Mouse (Mus musculus): ENCODE data around the gene Col1a2.

The Col1a2 gene

DNA sequence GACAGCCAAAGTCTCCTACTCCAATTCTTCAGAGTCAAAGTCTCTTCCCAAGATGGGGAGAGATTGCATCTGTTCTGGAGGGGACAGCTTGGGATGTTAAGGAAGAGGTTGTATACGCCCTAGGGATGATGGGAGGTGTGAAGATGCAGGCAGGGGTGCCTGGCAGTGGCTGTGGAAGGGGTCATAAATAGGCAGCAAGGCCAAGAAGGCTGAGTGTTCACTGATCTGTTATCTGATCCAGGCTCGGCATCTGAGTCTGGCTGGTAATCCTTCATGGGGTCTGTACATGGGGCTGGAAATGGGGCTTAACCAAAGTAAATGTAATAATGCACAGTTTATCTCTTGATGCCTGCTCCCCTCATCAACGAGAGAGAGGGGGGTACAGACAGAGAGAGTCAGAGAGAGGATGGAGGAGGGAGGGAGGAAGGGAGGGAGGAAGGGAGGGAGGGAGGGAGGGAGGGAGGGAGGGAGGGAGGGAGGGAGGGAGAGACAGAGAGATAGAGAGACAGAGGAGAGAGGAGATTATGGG is at the start of gene Col1a2:
Gene Col1a2, plus strand, starts transcription at position 212 of the 529 bp plus-strand sequence.
- no peak for DNase-seq (ENCODE audit: low read depth, low spot score)

DNA sequence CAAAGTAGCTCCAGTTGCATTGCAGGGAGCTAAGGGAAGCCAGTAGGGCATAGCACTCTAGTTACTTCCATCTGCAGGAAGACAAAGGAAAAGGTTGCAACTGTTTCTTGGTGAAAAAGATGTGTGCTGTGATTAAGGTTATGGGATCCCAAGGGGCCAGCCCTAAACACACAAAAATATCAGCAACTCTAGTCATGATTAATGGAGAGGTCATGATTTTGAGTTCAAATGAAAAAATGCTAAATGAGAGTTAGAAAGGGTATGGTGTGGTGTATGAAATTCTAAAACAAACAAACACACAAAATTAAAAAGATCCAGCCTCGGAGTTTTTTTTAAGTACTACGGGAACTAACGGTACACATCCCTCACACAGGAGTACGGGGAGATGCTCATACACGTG is 49.1 kb upstream of the Col1a2 start:
- DNase-seq (ENCODE audit: low read depth, low spot score): no peak

DNA sequence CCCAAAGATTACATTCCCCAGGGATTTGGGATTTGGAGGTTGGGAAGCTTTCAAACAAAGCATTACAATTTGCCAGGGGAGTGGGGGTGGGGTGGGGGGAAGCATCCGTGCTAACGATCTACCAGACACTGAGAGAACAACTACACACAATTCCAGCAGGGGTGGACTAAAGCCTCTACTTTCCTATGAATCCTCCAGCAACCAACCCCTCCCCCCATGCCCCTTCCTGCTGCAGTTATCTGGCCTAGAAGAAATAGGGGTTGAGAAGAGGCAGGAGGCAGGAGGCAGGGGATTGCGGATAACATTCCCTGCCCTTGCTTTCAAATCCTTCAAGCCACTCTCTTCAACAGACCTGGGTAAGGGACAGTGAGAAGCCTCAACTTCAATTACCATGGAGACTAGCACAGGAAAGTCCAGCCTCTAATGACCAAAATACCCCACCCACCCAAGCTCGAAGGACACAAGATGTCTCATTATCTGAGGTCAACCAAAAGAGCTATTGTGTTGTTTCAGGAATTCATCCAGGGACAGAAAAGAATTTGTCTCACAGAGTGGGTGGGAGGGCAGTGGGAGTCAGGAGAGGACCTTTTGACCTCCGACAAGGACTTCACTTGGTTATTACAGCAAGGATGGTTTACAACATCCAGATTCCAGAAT is 48.5 kb upstream of the Col1a2 start:
- no peak for DNase-seq (ENCODE audit: low read depth, low spot score)

DNA sequence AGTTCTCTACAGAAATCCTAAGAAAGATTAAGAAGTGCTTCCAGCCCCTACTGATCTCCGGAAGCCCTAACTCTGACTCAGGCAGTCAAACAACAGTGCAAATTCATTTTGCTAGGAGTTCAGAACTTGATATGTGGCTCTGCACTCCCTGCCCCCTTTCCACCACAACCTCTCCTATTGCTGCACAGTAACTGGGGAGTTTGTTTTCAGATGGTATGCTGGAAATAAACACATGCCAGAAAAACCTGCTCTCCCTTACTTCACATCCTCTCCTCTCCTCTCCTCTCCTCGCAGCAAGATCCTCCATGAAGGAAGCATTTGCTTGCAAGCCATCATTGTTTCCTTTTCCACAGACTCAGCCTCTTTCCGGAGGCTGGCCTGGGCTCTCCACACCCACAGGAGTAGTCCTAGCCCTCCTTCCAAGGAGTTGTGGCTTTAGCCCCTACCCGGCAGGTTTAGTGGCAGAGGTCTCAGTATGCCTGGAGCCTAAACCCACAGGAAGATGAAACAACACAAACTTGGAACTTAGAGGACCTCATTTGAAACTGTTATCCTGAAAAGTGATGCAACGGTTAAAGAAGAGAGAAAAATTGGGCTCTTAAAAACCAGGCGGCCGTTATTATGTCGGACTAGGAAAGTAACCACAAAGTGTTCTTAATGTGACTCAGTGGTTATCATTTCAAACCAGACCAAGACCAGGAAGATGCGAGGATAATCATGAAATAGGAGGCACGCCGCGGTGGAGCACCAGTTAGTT is 47.7 kb upstream of the Col1a2 start:
- DNase-seq (ENCODE audit: low read depth, low spot score): peak; percentile 41

DNA sequence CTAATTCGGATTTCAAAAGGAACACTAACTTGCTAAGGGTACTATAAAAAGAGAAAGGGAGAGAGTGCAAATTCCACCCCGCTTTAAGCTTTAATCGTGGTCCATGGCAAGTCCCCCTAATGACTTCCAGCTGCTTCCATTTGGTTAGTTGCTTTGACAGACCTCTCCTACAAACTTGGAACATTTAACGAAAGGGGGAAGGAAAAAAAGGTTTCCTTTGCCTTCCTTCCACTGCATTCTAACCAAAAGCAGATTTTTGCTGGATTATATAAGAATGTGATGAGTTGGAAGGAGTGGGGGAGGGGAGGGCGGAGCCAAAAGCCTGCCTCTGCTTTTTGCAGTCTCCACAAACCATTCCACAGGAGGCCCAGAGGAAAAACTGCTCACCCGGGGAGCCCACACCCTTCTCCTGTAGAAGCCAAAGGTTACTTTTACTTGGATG is 47.0 kb upstream of the Col1a2 start:
- peak; percentile 85 for DNase-seq (ENCODE audit: low read depth, low spot score)

DNA sequence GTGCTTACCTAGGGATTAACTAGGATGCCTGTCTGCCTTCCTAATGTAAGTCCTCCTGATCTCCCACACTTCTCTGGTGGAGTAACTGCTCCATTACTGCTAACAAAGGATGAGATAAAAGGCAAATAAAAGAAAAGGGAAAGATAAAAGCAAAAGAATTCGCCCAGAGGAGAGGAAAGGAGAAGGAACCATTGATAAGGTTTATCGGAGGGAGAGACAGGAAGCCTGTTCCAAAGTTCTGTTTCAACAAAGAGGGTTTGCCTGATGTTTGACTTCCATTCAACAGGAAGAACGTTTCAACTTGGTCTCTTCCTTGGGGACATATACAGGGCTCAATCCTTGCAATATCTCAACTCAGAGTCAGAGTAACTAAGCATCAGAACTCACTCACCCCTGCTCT is 39.3 kb upstream of the Col1a2 start:
- DNase-seq (ENCODE audit: low read depth, low spot score): no peak

DNA sequence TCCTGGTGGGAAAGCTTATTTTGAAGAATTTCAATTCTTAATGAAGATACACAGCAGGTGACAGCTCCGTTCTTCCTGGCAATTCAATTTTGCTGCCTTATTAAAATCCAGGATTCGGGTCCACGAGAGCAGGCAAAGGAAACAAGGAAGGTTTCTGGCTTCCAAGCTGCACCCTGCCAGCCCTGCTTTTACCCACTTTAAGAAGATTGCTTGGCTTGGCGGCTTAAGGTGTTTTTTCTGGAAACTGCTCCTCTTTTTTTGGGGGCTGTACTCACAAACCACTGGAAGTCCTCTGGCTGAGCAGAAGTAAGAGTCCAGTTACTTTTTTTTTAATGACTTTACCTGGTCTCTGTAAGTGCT is 21.1 kb upstream of the Col1a2 start:
- DNase-seq (ENCODE audit: low read depth, low spot score): no peak

DNA sequence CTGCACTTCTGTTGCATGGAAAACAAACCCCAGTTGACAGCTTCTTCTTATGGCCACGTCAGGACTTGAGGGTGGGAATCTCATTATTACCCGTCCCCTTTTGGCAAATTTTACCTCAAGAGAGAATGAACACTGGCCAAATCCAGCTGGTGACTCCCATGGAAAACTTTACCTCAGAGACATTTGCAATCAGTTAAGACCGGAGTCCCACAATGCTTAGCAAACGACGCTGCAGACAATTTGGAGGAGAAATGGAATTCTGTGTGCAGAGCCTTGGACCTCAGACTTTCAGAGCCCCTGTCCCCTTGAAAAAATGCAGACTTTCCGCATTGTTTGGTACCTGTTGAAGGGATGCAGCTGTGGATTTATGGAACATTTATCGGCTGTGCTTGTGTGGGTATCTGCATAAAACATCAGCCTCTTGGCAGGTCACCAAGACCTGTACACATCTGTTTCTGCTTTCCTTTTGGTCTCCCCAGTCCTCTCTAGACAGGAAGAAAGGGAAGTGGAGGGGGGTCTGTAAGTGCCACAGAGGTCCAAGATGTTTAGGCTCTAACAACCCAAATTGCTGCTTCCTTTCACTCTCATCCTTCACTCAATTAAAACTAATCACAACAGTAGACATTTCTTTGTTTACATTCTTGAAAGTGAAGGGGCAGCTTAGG is 20.5 kb upstream of the Col1a2 start:
- peak; percentile 79 for DNase-seq (ENCODE audit: low read depth, low spot score)

DNA sequence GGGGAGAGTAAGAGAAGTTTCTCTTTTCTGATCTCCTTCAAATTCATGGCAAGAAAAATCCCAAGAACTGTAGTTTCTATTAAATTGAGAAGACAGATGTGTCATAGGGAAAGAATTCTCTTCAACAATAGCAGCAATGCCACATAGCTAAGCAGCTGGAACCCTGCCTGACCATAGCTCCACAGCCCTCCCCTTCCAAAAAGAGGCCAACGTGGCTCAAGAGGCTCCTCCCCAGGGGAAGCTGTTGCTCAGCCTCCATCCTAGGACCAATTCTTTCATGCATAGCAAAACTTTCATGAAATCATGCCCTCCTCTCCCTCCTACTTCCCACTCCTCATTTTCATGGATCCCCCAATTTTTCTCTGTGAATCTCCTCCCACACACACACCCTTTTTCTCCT is 16.3 kb upstream of the Col1a2 start:
- DNase-seq (ENCODE audit: low read depth, low spot score): peak; percentile 88

DNA sequence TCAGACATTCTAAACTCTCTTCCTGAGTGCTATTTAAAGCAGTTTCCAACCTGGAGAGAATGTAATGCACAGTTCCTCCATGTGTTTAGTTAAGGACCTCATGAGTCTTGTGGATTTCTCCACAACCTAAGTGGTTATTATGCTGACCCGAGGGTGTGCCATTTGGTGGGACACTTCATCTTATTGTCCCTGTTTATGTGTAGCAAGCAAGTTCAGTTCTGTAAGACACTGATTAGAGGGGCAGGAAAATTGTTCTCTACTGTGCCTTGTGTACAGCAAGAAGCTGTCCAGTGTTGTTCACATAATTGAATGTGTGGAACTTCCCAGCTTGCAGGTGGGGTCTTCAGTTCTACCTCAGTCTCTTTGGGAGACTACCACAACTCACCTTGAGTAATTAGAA is 15.6 kb upstream of the Col1a2 start:
- DNase-seq (ENCODE audit: low read depth, low spot score): no peak

DNA sequence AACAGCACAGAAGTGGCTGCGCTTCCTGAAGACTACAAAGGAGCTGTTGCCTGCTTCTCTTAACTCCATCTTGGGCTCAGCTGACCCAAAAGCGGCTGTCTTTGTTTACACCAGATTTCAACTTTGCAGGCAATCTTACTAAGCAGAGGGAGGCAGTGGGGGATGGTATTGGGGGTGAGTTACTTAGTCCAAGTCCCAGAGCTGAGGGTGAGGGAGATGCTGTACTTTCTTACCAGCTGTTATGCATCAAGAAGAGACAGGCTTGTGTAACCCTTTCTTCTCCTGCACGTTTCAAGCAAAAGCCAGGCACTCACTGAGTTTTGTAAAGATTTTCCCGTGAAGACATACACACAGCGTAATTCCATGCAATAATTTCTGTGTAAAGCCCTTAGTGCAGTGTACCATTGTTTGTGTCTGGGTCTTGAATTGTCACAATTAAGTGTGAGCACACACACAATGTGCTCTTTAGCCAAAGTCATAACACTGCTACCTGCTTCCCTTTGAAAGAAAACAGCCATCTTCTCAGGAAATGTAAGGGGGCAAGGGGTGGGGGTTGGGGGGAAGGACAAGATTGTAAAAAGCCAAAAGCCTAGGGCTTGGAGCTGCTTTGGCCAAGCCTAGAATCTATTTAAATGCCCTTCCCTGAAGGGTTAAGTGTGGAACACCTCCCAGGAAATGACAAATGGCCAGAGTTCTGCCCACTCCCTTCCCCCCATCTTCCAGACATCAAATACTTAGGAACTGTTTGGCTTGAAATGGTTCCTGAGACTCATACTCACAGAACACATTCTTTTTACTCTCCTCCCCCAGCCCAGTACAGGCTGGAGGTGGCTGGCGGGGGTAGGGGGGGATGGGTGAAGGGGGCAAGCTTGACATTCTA is 15.0 kb upstream of the Col1a2 start:
- peak; percentile 80 for DNase-seq (ENCODE audit: low read depth, low spot score)

DNA sequence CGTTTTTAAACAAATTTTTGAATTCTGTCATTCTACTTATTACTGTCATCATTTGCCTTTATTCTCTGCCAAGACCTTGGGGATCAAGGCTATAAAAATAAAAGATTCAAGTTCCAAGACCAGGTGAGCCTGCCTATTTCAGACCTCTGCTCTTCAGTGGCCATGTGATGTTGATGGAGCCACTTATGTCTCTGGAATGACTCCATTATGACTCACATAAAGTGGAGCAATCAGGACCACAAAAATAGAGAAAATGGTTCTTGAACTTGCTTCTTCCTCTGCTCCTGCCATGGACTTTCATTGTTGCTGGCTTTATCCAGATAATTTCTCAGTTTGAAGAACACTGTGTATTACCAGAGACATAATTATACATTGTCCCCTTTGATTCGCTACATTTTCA is 10.9 kb upstream of the Col1a2 start:
- no peak for DNase-seq (ENCODE audit: low read depth, low spot score)

DNA sequence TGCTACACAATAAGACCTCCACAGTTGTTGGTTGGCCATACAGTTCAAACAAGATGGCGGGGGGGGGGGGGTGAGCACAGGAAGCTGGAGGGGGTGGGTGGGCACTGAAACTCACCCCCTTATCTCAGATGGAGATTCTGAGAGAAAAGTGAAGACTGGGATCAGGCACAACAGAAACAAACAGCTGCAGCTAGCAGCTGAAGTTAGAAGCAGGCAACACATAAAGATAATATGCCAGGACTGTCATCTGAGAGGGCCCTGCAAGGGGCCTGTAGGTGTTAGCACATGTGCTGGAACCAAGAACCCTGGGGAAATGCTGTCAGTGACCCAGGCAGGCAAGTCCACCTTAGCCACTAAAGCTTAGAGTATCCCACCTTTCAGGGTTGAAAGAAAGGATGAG is 8.2 kb upstream of the Col1a2 start:
- no peak for DNase-seq (ENCODE audit: low read depth, low spot score)

DNA sequence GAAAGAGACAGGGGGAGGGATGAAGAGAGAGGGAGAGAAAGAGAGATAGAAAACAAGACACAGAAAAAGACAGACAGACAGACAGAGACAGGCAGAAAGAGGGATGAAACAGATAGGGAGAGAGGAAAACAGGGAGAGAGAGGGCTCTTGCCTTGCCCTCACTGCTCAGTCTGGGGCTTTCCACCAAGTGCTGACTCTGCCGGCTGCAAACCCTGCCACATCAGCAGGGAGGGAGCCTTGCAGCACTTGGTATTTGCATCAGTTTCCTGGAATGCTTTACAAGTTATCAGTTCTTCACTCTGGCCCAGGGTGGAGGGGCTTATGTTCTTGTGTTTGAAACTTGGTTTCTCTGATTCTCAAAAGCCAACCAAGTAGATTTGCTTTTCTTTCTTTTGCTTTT is 1.5 kb upstream of the Col1a2 start:
- DNase-seq (ENCODE audit: low read depth, low spot score): peak; percentile 42

DNA sequence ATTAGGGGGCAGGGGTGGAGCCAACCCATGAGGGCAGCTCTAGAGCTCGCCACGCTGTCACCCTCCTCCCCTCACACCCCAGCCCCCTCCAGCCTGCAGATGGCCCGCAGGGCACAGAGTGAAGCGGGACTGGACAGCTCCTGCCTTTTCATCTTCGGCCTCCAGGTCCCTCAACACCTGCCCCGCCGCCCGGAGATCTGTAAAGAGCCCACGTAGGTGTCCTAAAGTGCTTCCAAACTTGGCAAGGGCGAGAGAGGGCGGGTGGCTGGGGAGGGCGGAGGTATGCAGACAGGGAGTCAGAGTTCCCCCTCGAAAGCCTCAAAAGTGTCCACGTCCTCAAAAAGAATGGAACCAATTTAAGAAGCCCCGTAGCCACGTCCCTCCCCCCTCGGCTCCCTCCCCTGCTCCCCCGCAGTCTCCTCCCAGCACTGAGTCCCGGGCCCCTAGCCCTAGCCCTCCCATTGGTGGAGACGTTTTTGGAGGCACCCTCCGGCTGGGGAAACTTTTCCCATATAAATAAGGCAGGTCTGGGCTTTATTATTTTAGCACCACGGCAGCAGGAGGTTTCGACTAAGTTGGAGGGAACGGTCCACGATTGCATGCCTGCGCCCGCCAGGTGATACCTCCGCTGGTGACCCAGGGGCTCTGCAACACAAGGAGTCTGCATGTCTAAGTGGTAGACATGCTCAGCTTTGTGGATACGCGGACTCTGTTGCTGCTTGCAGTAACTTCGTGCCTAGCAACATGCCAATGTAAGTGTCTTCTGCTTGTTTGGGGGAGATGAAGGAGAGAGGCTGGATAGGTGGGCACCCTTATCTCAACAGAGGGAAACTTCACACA is 764 bp downstream of the Col1a2 start:
- peak; percentile 89 for DNase-seq (ENCODE audit: low read depth, low spot score)

DNA sequence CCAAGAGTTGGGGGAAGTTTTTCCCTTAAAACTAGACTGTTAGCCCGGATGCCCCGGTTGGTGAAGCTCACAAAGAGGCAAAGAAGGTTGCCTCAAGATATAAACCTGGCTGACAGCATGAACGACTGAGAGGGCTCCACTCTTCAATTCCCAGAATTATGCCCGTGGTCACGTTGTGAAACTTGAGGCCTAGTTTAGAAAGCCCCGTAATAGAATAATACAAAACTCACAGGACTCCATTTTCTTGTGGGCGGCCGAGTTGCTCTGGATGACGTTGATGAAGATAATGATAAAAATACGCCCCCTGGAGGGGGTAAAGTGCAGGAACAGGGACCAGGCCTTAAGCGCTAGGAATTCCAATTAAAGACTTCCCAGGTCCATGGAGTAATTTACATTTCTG is 1.5 kb downstream of the Col1a2 start:
- DNase-seq (ENCODE audit: low read depth, low spot score): no peak

DNA sequence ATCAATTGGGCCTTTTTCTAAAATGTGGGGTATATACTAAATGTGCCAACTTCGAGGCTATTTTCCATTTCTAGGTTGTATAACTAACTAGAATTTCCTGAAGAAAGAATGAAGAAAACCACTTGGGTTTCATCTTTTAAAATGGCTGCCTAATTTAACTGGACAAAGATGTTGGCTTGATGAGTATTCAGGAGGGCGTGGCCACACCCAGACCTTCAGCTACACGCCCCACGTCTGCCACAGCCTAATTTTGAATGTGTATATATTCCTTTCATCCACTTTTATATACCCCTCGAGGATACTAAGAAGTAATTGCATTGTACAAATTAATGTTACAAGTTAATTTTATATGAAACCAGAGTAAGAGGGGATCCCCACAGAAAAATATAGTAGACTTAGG is 2.2 kb downstream of the Col1a2 start:
- DNase-seq (ENCODE audit: low read depth, low spot score): no peak

DNA sequence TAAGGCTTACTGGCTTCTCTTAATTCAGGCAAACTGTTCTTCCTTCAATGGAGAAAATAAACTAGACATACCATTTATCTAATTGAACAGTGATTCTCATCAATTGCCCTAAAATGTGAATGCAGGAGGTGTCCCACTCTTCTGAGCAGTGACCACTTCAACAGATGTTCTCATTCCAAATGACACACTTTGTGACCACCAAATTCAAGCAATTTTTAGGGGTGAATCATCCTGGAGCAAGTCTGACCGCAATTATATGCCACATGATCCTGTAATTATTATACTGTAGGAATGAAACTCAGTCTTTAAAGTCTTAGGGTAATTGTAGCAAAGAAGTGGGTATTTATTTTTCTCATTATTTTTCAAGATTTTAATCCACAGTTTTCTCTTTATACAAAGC is 2.7 kb downstream of the Col1a2 start:
- no peak for DNase-seq (ENCODE audit: low read depth, low spot score)

DNA sequence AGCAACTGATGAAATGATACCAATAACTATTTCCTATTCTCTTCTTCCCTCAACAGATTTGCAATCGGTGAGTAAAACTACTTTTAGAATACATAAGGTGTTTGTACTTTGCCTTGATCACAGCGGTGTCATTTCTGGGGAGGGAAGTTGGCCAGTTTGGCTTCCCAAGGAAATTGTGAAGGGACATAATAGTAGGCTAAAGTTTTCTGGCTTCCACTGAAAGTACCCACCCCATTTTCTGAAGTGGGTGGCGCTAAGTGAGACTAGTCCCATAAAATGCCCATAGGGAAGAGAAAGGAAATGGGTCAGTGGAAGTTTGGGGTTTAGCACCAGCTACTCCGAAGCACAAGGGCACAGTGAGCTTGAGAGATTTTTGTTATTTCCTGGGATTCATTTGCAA is 3.7 kb downstream of the Col1a2 start:
- no peak for DNase-seq (ENCODE audit: low read depth, low spot score)

DNA sequence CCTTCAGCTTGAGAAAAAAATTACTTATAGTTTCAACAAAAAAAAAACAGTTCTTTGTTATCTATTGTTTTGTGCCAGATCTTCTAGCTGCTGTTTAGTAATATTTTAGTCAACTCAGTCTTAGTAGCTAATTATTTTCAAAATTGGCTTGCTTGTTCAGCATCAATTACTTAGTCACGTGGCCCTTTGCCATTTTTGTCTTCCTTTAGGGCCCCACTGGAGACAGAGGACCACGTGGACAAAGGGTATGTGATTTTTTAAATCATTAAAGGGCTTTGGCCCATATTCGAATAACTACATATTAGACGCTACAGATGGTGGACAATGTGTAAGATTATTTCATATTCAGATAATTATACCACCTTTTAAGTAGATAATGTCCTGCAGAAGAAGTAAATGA is 4.8 kb downstream of the Col1a2 start:
- no peak for DNase-seq (ENCODE audit: low read depth, low spot score)

DNA sequence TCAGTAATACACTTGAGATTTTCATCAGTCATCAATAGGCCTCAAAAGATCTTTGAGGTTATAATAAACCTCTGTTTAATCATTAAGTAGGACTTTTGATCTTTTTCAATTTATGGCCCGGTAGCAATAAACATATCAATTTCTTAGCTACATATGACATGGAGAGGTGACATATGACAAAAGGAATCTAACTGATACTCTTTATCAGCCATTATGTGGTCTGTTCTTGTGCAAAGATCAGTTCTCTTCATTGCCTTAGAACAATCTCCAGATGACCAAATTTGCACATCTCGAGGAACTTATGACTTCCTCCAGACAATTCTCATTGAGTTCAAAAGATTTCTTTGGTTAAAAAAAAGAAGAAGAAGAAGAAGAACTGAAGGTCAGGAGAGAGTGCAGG is 10.1 kb downstream of the Col1a2 start:
- no peak for DNase-seq (ENCODE audit: low read depth, low spot score)

All from skeletal muscle tissue, adult 2 months (tissue).